Mouse (Mus musculus) spleen, postnatal 36 days (tissue): ENCODE results near the gene Egflam.

ENCODE experiments used
- DNase-seq, 2 experiments: peaks; one replicate each; pipeline ENCODE4 v3.0.0; 2022; ENCODE audit warnings: low spot score in 2 of 2, mixed read lengths in 1 of 2

Egflam gene

GRCm38 (mm10) chr15:7397818-7398608 is at the start of gene Egflam:
Egflam (minus strand) TSS chr15:7398395.
- DNase-seq: no peak

GRCm38 (mm10) chr15:7443396-7444315 is 45.5 kb upstream of the Egflam start:
- no peak for DNase-seq

- no peak for DNase-seq
Observed at GRCm38 (mm10) chr15:7442148-7443100, 44.2 kb upstream of the Egflam start.

GRCm38 (mm10) chr15:7424282-7424681 is 26.1 kb upstream of the Egflam start:
- no peak for DNase-seq

GRCm38 (mm10) chr15:7404521-7404920 is 6.3 kb upstream of the Egflam start:
- no peak for DNase-seq

GRCm38 (mm10) chr15:7398609-7399540 is 680 bp upstream of the Egflam start:
- DNase-seq: no peak

GRCm38 (mm10) chr15:7397446-7397817 is 763 bp downstream of the Egflam start:
- DNase-seq: no peak

- DNase-seq: no peak
Observed at GRCm38 (mm10) chr15:7383349-7383748, 14.8 kb downstream of the Egflam start.

GRCm38 (mm10) chr15:7382457-7382856 is 15.7 kb downstream of the Egflam start:
- DNase-seq: no peak

GRCm38 (mm10) chr15:7352635-7353051 is 45.6 kb downstream of the Egflam start:
- DNase-seq: no peak

- no peak for DNase-seq
Observed at GRCm38 (mm10) chr15:7340703-7341309, 57.4 kb downstream of the Egflam start.

- no peak for DNase-seq
Observed at GRCm38 (mm10) chr15:7334517-7335298, 63.5 kb downstream of the Egflam start.

GRCm38 (mm10) chr15:7332875-7333274 is 65.3 kb downstream of the Egflam start:
- no peak for DNase-seq

GRCm38 (mm10) chr15:7322599-7323311 is 75.4 kb downstream of the Egflam start:
- no peak for DNase-seq

GRCm38 (mm10) chr15:7320901-7321300 is 77.3 kb downstream of the Egflam start:
- DNase-seq: no peak

- no peak for DNase-seq
Observed at GRCm38 (mm10) chr15:7315539-7315938, 82.7 kb downstream of the Egflam start.

GRCm38 (mm10) chr15:7308711-7309110 is 89.5 kb downstream of the Egflam start:
- no peak for DNase-seq

GRCm38 (mm10) chr15:7299892-7300291 is 98.3 kb downstream of the Egflam start:
- no peak for DNase-seq

GRCm38 (mm10) chr15:7295199-7295598 is 103.0 kb downstream of the Egflam start:
- no peak for DNase-seq
